Mouse (Mus musculus) heart, adult 8-10 months (tissue): ENCODE data around the gene B3gat3. TPM values are rescaled to one million over a fixed set of nuclear protein-coding genes. Genes with fewer than 3 reads are reported as not detected.

Experiments used
- DNase-seq: peaks from one replicate; pipeline ENCODE4 v3.0.0; 2022; ENCODE audit warnings: low spot score
- total RNA-seq, 4 experiments: library from RNA; stranded (reverse); gene quantifications; 2 replicates each; pipeline ENCODE4 v1.2.4; 2022

Gene B3gat3
- total RNA-seq, 4 experiments from 2014 or later = 39.3 to 41.5 (median 40.6) TPM

- DNase-seq = peak; percentile 95
These were observed 22.2 kb upstream of the B3gat3 start, which contains the start of gene Ganab for GRCm38 (mm10) chr19:8897865-8898495. TSS of gene Ganab (plus strand) at chr19:8898071.

- no peak for DNase-seq
These were observed 21.6 kb upstream of the B3gat3 start for GRCm38 (mm10) chr19:8898576-8898975.

GRCm38 (mm10) chr19:8899079-8899478 is 21.1 kb upstream of the B3gat3 start:
- DNase-seq = no peak

GRCm38 (mm10) chr19:8903412-8903811 is 16.8 kb upstream of the B3gat3 start:
- no peak for DNase-seq

GRCm38 (mm10) chr19:8908531-8908930 is 11.6 kb upstream of the B3gat3 start:
- no peak for DNase-seq

- DNase-seq = no peak
These were observed 8.4 kb upstream of the B3gat3 start for GRCm38 (mm10) chr19:8911810-8912209.

- no peak for DNase-seq
These were observed 6.0 kb upstream of the B3gat3 start for GRCm38 (mm10) chr19:8914212-8914611.

- DNase-seq = no peak
These were observed 1.2 kb upstream of the B3gat3 start for GRCm38 (mm10) chr19:8919000-8919399.

GRCm38 (mm10) chr19:8919684-8920072 is 496 bp upstream of the B3gat3 start:
- DNase-seq = no peak

GRCm38 (mm10) chr19:8920836-8921291 is 690 bp downstream of the B3gat3 start:
- no peak for DNase-seq

- DNase-seq = no peak
These were observed 1.6 kb downstream of the B3gat3 start for GRCm38 (mm10) chr19:8921741-8922140.

- DNase-seq = no peak
These were observed 6.6 kb downstream of the B3gat3 start for GRCm38 (mm10) chr19:8926766-8927165.

- no peak for DNase-seq
These were observed 7.8 kb downstream of the B3gat3 start for GRCm38 (mm10) chr19:8927891-8928525.

GRCm38 (mm10) chr19:8928689-8929223 is 8.6 kb downstream of the B3gat3 start:
- DNase-seq = no peak

- peak; percentile 95 for DNase-seq
These were observed 9.3 kb downstream of the B3gat3 start, which contains the start of the genes Rom1 and Eml3 for GRCm38 (mm10) chr19:8929224-8930088. TSS of gene Rom1 (minus strand) at chr19:8929356. TSS of gene Eml3 (plus strand) at chr19:8929552.

GRCm38 (mm10) chr19:8930117-8930516 is 9.9 kb downstream of the B3gat3 start:
- no peak for DNase-seq

- DNase-seq = no peak
These were observed 10.6 kb downstream of the B3gat3 start for GRCm38 (mm10) chr19:8930771-8931170.

- no peak for DNase-seq
These were observed 16.6 kb downstream of the B3gat3 start for GRCm38 (mm10) chr19:8936736-8937135.

- no peak for DNase-seq
These were observed 20.5 kb downstream of the B3gat3 start for GRCm38 (mm10) chr19:8940526-8941133.

- DNase-seq = no peak
These were observed 21.0 kb downstream of the B3gat3 start for GRCm38 (mm10) chr19:8941136-8941514.

- DNase-seq = peak; percentile 91
These were observed 21.5 kb downstream of the B3gat3 start, which contains the start of gene Mta2 for GRCm38 (mm10) chr19:8941515-8942217. TSS of gene Mta2 (plus strand) at chr19:8941875.
